In genomic region chr10:126935121-126935520, GRCm38 (mm10) we compare ENCODE assay signal across 10 mouse cellular contexts. TPM values are rescaled to one million over a fixed set of nuclear protein-coding genes. Genes with fewer than 3 reads are reported as not detected.
A peak's percentile ranks its signal among the peaks of the same experiment; 100 is the strongest.
DNase-seq lines count a peak whose midpoint lies in the region; ATAC-seq and TF ChIP-seq lines count a peak whose summit lies in the region.
"Had no signal": no experiment of that assay in that cellular context is flagged by ENCODE, and none has a peak within 500 bp of the region (broad histone marks: within the 10 kb centered on the region; RNA-seq: fewer than 3 reads in every experiment).

No protein-coding gene starts in this region.

- no peaks in the 10 kb centered on the region for H3K36me3 ChIP-seq in forebrain, embryonic 12.5 days (replicated peaks)
- H3K36me3 ChIP-seq in forebrain, embryonic 11.5 days (ENCODE audit: control insufficient read depth, insufficient read depth, low read length): no peaks in the 10 kb centered on the region
- no peaks in the 10 kb centered on the region for H3K36me3 ChIP-seq in kidney, postnatal 0 days (ENCODE audit: insufficient read depth, low read length)
- H3K36me3 ChIP-seq in myocyte (ENCODE audit: control insufficient read depth, insufficient read depth): no peaks in the 10 kb centered on the region

- no peak for TF ChIP-seq POLR2A in embryonic fibroblast, embryonic 13.5 days (IDR thresholded peaks at IDR 0.05; ENCODE audit: low read depth, low read length)
- no peak for TF ChIP-seq POLR2A in myocyte (IDR thresholded peaks at IDR 0.05; ENCODE audit: insufficient read length, low read depth)

- no peaks in the 10 kb centered on the region for H3K79me2 ChIP-seq in myocyte (ENCODE audit: control insufficient read depth, insufficient read depth)

- 0 out of 2 replicates have a peak, but pooled peaks cover 2% of the 10 kb centered on the region for H3K9me3 ChIP-seq in forebrain, embryonic 12.5 days
- peaks cover 5% of the 10 kb centered on the region; the same call in 1 of the 2 replicates for H3K9me3 ChIP-seq in forebrain, embryonic 11.5 days (ENCODE audit: control insufficient read depth, low read length)
- no peaks in the 10 kb centered on the region for H3K9me3 ChIP-seq in kidney, postnatal 0 days (replicated peaks; ENCODE audit: low read length)

- no peak for ATAC-seq in forebrain, embryonic 12.5 days (ENCODE audit: low FRiP score)
- ATAC-seq in forebrain, embryonic 11.5 days (replicated peaks; ENCODE audit: low FRiP score): no peak
- peak; percentile 14; the same call in 1 of the 2 replicates for ATAC-seq in kidney, postnatal 0 days (replicated peaks; ENCODE audit: low FRiP score, low read depth)

- DNase-seq in forebrain, embryonic 11.5 days (ENCODE audit: low spot score): no peak
- no peak for DNase-seq in kidney, postnatal 0 days (ENCODE audit: low spot score)
- no peak for DNase-seq in kidney, postnatal 14 days
- no peak for DNase-seq in frontal cortex, postnatal 10 days (ENCODE audit: low spot score in 2 of 2)
- no peak for DNase-seq in adrenal gland, postnatal 4 days (ENCODE audit: low spot score in 2 of 2)
- DNase-seq: adrenal gland, adult 8-10 months; cerebellum, adult 18-20 months had no signal

- H3ac ChIP-seq in myocyte (ENCODE audit: control insufficient read depth, insufficient read length): no peak overlapping the region

- no peak for TF ChIP-seq CTCF in kidney, postnatal 0 days (IDR thresholded peaks at IDR 0.05; ENCODE audit: low read depth)
- TF ChIP-seq CTCF in embryonic fibroblast, embryonic 13.5 days (IDR thresholded peaks at IDR 0.05; ENCODE audit: borderline replicate concordance, insufficient read depth, low read length): no peak

- H3K4me1 ChIP-seq in forebrain, embryonic 12.5 days: peaks cover 25% of the 10 kb centered on the region
- peaks cover 10% of the 10 kb centered on the region for H3K4me1 ChIP-seq in forebrain, embryonic 11.5 days (replicated peaks; ENCODE audit: control insufficient read depth, insufficient read depth, low read length)
- peaks cover 17% of the 10 kb centered on the region for H3K4me1 ChIP-seq in kidney, postnatal 0 days (replicated peaks; ENCODE audit: insufficient read depth, low read length)
- peaks cover 15% of the 10 kb centered on the region for H3K4me1 ChIP-seq in embryonic fibroblast, embryonic 13.5 days (ENCODE audit: control insufficient read depth, insufficient read depth, low read length)

- H3K4me2 ChIP-seq in forebrain, embryonic 12.5 days: no peak overlapping the region
- no peak overlapping the region for H3K4me2 ChIP-seq in forebrain, embryonic 11.5 days (ENCODE audit: low read depth, low read length, severe bottlenecking)
- H3K4me2 ChIP-seq in kidney, postnatal 0 days (ENCODE audit: low read length): no peak overlapping the region
- peak overlapping the region; percentile 58 for H3K4me2 ChIP-seq in myocyte (ENCODE audit: low read depth)

- H3K27me3 ChIP-seq in forebrain, embryonic 12.5 days: no peaks in the 10 kb centered on the region
- no peaks in the 10 kb centered on the region for H3K27me3 ChIP-seq in forebrain, embryonic 11.5 days (ENCODE audit: control insufficient read depth, insufficient read depth, low read length)
- no peaks in the 10 kb centered on the region for H3K27me3 ChIP-seq in kidney, postnatal 0 days (ENCODE audit: insufficient read depth, low read length)
- H3K27me3 ChIP-seq in myocyte (ENCODE audit: control insufficient read depth, insufficient read depth, insufficient read length): no peaks in the 10 kb centered on the region

- H3K27ac ChIP-seq in forebrain, embryonic 12.5 days: peak overlapping the region; percentile 63; the same call in 1 of the 2 replicates
- no peak overlapping the region for H3K27ac ChIP-seq in forebrain, embryonic 11.5 days (ENCODE audit: low read depth, low read length)
- peak overlapping the region; percentile 83 for H3K27ac ChIP-seq in kidney, postnatal 0 days
- H3K27ac ChIP-seq in embryonic fibroblast, embryonic 13.5 days (ENCODE audit: insufficient read depth, low read length): peak overlapping the region; percentile 80

- WGBS in forebrain, embryonic 12.5 days: 85% methylated on average over 8 of the region's 8 CpGs
- WGBS in forebrain, embryonic 11.5 days: 89% methylated on average over 8 of the region's 8 CpGs
- WGBS in kidney, postnatal 0 days: 54% methylated on average over 8 of the region's 8 CpGs

- no peak overlapping the region for H3K9ac ChIP-seq in forebrain, embryonic 12.5 days
- no peak overlapping the region for H3K9ac ChIP-seq in forebrain, embryonic 11.5 days (ENCODE audit: low read length)
- H3K9ac ChIP-seq in kidney, postnatal 0 days (ENCODE audit: low read depth, low read length): no peak overlapping the region

- no peak overlapping the region for H3K4me3 ChIP-seq in forebrain, embryonic 12.5 days (replicated peaks)
- H3K4me3 ChIP-seq in forebrain, embryonic 11.5 days (ENCODE audit: low read depth, low read length): no peak overlapping the region
- no peak overlapping the region for H3K4me3 ChIP-seq in kidney, postnatal 0 days (replicated peaks; ENCODE audit: low read depth, low read length)
- no peak overlapping the region for H3K4me3 ChIP-seq in embryonic fibroblast, embryonic 13.5 days (ENCODE audit: insufficient read depth, low read length)
- no peak overlapping the region for H3K4me3 ChIP-seq in myocyte

TF ChIP-seq in myocyte, 11 proteins besides CTCF, POLR2A, EP300 and RAD21:
- TF ChIP-seq CEBPB (IDR thresholded peaks at IDR 0.05; ENCODE audit: insufficient read depth, poor library complexity, severe bottlenecking) (no peak), MAX (IDR thresholded peaks at IDR 0.05; ENCODE audit: low read depth) (no peak), POLR2AphosphoS2 (IDR thresholded peaks at IDR 0.05; ENCODE audit: insufficient read length, low read depth) (no peak), MYOD1 (IDR thresholded peaks at IDR 0.05; ENCODE audit: control insufficient read depth in 1 of 3, insufficient read length in 2 of 3, low read depth in 2 of 3) (no peak), TCF12 (IDR thresholded peaks at IDR 0.05; ENCODE audit: insufficient read depth, poor library complexity, severe bottlenecking) (no peak), TCF3 (IDR thresholded peaks at IDR 0.05; ENCODE audit: insufficient read length, low read depth) (no peak), USF1 (IDR thresholded peaks at IDR 0.05; ENCODE audit: low read depth) (no peak), E2F4 (IDR thresholded peaks at IDR 0.05; ENCODE audit: insufficient read depth) (no peak), MYOG (IDR thresholded peaks at IDR 0.05; ENCODE audit: control insufficient read depth in 1 of 3, insufficient read depth in 1 of 3, insufficient read length in 2 of 3, low read depth in 2 of 3) (no peak)
TF ChIP-seq in myocyte: peak in this region for 0.

RNA-seq across cellular contexts. Expression of gene Atp23, which starts 34.0 kb away (rescaled TPM):
- 14.2 and 14.5 TPM in 2 replicates for polyA plus RNA-seq in forebrain, embryonic 12.5 days (2016; fragmentation: Nextera tagmentation; extraction: Ambion mirVana)
- polyA plus RNA-seq in forebrain, embryonic 11.5 days (2014; fragmentation: Nextera tagmentation; extraction: Ambion mirVana): 15.5 and 23.2 TPM in 2 replicates
- 20.5 and 22.6 TPM in 2 replicates for polyA plus RNA-seq in kidney, postnatal 0 days (2015; fragmentation: Nextera tagmentation; extraction: Ambion mirVana)
- polyA plus RNA-seq in embryonic fibroblast, embryonic 13.5 days (2011; ENCODE audit: insufficient read length, low read depth, missing spikeins): 4.7 and 5.2 TPM in 2 replicates
- 6.3 TPM for polyA plus RNA-seq in myocyte (2012; fragmentation: generic; extraction: Trizol)
- 10 to 100 TPM; 11.1 to 11.6 TPM for total RNA-seq in adrenal gland, postnatal 4 days (2021)

RNA-seq across cellular contexts. Expression of gene Ctdsp2, which starts 43.4 kb away (rescaled TPM):
- polyA plus RNA-seq in forebrain, embryonic 12.5 days (2016; fragmentation: Nextera tagmentation; extraction: Ambion mirVana): 49.2 and 49.5 TPM in 2 replicates
- polyA plus RNA-seq in forebrain, embryonic 11.5 days (2014; fragmentation: Nextera tagmentation; extraction: Ambion mirVana): 58.8 and 63.2 TPM in 2 replicates
- 62.4 and 68.5 TPM in 2 replicates for polyA plus RNA-seq in kidney, postnatal 0 days (2015; fragmentation: Nextera tagmentation; extraction: Ambion mirVana)
- 152 and 208 TPM in 2 replicates for polyA plus RNA-seq in embryonic fibroblast, embryonic 13.5 days (2011; ENCODE audit: insufficient read length, low read depth, missing spikeins)
- 65.0 TPM for polyA plus RNA-seq in myocyte (2012; fragmentation: generic; extraction: Trizol)
- total RNA-seq in adrenal gland, postnatal 4 days (2021): 100 to 1,000 TPM; 244 to 246 TPM
